Mouse (Mus musculus) limb, embryonic 14.5 days (tissue): Measurements from ENCODE around the gene Aox2. TPM values are rescaled to one million over a fixed set of nuclear protein-coding genes. Genes with fewer than 3 reads are reported as not detected.

Experiments
- ATAC-seq: fragments of 200-750 bp; cut with Nextera tagmentation; 2 replicates; pipeline ENCODE4 v1.8.0; 2017; ENCODE audit warnings: low read depth, moderate number of reproducible peaks, moderate TSS enrichment; ENCODE audit not compliant: low FRiP score
- DNase-seq: peaks from one replicate; pipeline ENCODE4 v3.0.0-alpha.2; 2015; ENCODE audit warnings: low spot score
- H3K27ac ChIP-seq: fragments of 300-500 bp; sonication (generic); replicated peaks from 2 replicates; pipeline ENCODE4 v1.5.1; 2014; ENCODE audit warnings: low read depth, mild to moderate bottlenecking, low read length, moderate library complexity, mixed read lengths
- H3K27me3 ChIP-seq: fragments of 300-500 bp; sonication (generic); 2 replicates; pipeline ENCODE4 v1.6.1; 2014; ENCODE audit warnings: low read length, mixed read lengths; ENCODE audit not compliant: control insufficient read depth, insufficient read depth
- H3K36me3 ChIP-seq: fragments of 300-500 bp; sonication (generic); 2 replicates; pipeline ENCODE4 v1.6.1; 2014; ENCODE audit warnings: mild to moderate bottlenecking, low read length, moderate library complexity, mixed read lengths; ENCODE audit not compliant: control insufficient read depth, insufficient read depth
- H3K4me1 ChIP-seq: fragments of 300-500 bp; sonication (generic); 2 replicates; pipeline ENCODE4 v1.6.1; 2014; ENCODE audit warnings: antibody characterized with exemption, low read length, mixed read lengths; ENCODE audit not compliant: control insufficient read depth, insufficient read depth
- H3K4me2 ChIP-seq: fragments of 300-500 bp; sonication (generic); replicated peaks from 2 replicates; pipeline ENCODE4 v1.6.1; 2014; ENCODE audit warnings: low read depth, mild to moderate bottlenecking, low read length, moderate library complexity; ENCODE audit not compliant: severe bottlenecking
- H3K4me3 ChIP-seq: fragments of 300-500 bp; sonication (generic); replicated peaks from 2 replicates; pipeline ENCODE4 v1.5.1; 2014; ENCODE audit warnings: low read length
- H3K9ac ChIP-seq: fragments of 300-500 bp; sonication (generic); 2 replicates; pipeline ENCODE4 v1.6.1; 2014; ENCODE audit warnings: mild to moderate bottlenecking, low read depth, low read length, moderate library complexity; ENCODE audit not compliant: severe bottlenecking
- H3K9me3 ChIP-seq: fragments of 300-500 bp; sonication (generic); 2 replicates; pipeline ENCODE4 v1.6.1; 2016; ENCODE audit warnings: low read length; ENCODE audit not compliant: control insufficient read depth
- POLR2A ChIP-seq: fragments of 200-500 bp; IDR thresholded peaks from 2 replicates; pipeline ENCODE4 v1.8.0; 2012; ENCODE audit warnings: inconsistent platforms, mild to moderate bottlenecking, moderate library complexity, borderline replicate concordance; ENCODE audit not compliant: insufficient read depth, insufficient read length; ENCODE audit errors: extremely low read depth
- WGBS: fragments of 180-500 bp; shearing (Covaris S2); extraction: QIAGEN DNeasy Blood & Tissue Kit; methylation state at CpG from one replicate; pipeline ENCODE4 v1.1.7; 2014; 5-methylcytosine and 5-hydroxymethylcytosine counted together
- polyA plus RNA-seq, 2 experiments: library from polyadenylated mRNA; depleted of rRNA in 1 of 2; stranded (reverse) in 1 of 2; unstranded in 1 of 2; fragments of >200 nt; fragmentation: Nextera tagmentation in 1 of 2; extraction: Ambion mirVana in 1 of 2; gene quantifications; 2 replicates each; pipeline versions ENCODE4 v1.2.1 to v1.2.3; 2012 to 2014

Aox2 gene
- polyA plus RNA-seq, 2 experiments = 0.06 to 0.10 TPM

DNA sequence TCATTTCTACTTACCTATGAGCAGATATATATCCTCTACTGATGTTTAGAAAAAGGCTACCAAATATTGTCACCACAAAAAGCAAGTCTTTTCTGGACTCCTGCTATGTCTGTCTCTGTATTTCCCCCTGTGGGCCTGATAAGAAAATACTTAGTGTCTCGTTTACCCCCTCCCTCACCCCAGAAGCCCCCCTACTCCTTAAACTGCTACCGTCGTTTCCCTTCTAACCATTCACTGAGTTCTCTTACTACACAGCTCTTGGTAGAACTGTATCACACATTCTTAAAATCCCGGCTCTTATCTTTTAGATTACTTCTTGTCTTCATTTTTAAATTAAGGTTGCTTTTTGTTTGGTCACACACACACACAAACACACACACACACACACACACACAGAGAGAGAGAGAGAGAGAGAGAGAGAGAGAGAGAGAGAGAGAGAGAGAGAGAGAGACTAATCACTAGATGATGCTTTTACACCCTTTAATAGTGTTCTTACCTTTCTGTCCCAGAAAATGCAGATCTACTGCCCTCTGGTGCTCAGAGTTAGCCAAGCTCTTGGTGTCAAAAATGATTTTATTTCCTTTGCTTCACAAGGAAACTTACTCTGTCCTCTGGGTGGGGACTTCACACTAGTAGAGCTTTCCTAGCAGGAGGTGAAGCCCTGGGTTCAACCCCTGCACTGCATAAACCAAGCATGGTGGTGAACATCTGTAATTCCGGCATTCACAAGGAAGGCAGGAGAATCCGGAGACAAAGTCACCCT lies 7.1 kb upstream of the Aox2 start:
- Histone ChIP-seq H3K9me3 (no peaks in the 10 kb centered on the region), H3K4me2 (no peak overlapping the region), H3K36me3 (no peaks in the 10 kb centered on the region), H3K9ac (no peak overlapping the region), H3K27me3 (no peaks in the 10 kb centered on the region), H3K27ac (no peak overlapping the region), H3K4me1 (no peaks in the 10 kb centered on the region; the same call in 1 of the 2 replicates), H3K4me3 (no peak overlapping the region)
- ATAC-seq = 0 out of 2 replicates have a peak, but pooled peaks have one; percentile 34
- DNase-seq = peak; percentile 80
- no peak for TF ChIP-seq POLR2A
- WGBS = 57% methylated on average over 6 of the region's 6 CpGs

DNA sequence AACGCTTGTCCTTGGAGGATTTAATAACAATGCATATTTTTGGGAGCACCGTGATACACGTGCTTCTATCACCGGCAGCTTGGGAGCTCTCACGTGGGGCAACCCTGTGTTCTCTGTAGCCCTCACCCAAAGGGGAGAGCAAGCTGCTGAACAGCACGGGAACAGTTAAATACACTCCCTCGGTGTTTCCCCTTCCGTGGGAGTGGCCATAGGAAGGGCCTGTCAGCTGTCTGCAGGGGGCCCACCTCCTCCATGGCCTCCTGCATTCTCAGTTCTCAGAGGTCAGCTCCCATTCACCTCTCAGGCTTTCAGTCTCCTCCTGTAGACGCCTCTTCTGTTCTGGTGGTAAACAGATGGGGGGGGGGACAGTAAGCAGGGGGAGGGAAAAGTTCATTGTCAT lies 2.2 kb upstream of the Aox2 start:
- no peaks in the 10 kb centered on the region for H3K27me3 ChIP-seq
- 0 out of 2 replicates have a peak, but pooled peaks have one; percentile 28 for ATAC-seq

DNA sequence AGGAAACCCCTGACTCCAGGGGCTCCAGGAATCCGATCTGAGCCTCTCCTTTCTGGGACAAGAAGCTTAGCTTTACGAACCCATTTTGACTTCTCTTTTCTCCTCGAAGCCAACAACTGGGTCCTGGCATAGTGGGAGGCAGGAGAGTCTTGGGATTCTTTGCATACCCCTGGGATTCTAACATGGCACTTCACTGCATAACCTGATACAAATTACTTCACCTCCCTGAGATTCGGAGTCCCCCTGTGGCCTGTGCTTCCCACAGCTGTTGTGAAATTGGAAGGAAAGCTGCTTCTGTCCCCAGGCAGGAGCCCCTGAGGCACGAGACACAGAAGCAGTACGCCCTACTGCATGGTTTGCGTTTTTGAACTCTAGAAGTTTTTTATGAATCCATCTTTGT lies 387 bp downstream of the Aox2 start:
- H3K36me3 ChIP-seq = no peaks in the 10 kb centered on the region
- H3K9me3 ChIP-seq = no peaks in the 10 kb centered on the region
- 50% methylated on average over 7 of the region's 7 CpGs for WGBS
- no peak for DNase-seq
- no peak overlapping the region for H3K9ac ChIP-seq
- H3K4me1 ChIP-seq = peaks cover 15% of the 10 kb centered on the region
- H3K4me2 ChIP-seq = no peak overlapping the region
- no peak for TF ChIP-seq POLR2A
- ATAC-seq = peak; percentile 64; the same call in 1 of the 2 replicates
- H3K27me3 ChIP-seq = no peaks in the 10 kb centered on the region
- no peak overlapping the region for H3K4me3 ChIP-seq
- H3K27ac ChIP-seq = peak overlapping the region; percentile 48; the same call in 1 of the 2 replicates

More for the DNA sequence above, 2.2 kb upstream of the Aox2 start:
- Histone ChIP-seq H3K36me3 (no peaks in the 10 kb centered on the region), H3K9ac (no peak overlapping the region), H3K27ac (no peak overlapping the region), H3K9me3 (no peaks in the 10 kb centered on the region), H3K4me1 (peaks cover 15% of the 10 kb centered on the region), H3K4me2 (no peak overlapping the region), H3K4me3 (no peak overlapping the region)
- 30% methylated on average over 9 of the region's 9 CpGs for WGBS
- TF ChIP-seq POLR2A = no peak
- no peak for DNase-seq

DNA sequence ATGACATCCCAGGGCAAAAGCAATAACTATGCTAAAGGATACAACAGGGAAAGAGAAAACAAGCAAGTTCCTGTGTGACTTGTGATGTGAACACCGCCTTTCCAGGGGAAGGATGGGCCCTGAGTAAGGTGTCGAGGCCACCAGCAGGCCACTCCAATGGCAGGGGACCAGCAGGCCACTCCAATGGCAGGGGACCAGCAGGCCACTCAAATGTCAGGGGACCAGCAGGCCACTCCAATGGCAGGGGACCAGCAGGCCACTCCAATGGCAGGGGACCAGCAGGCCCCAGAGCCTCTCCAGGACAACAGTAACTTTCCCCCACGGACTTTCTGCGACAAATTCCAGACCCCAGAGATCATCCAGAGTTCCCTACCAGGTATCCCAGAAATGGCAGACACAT lies 2.3 kb downstream of the Aox2 start:
- WGBS = 81% methylated on average over 4 of the region's 4 CpGs
- Histone ChIP-seq H3K4me1 (peaks cover 15% of the 10 kb centered on the region), H3K36me3 (no peaks in the 10 kb centered on the region), H3K9ac (no peak overlapping the region), H3K27me3 (no peaks in the 10 kb centered on the region), H3K4me2 (no peak overlapping the region), H3K4me3 (no peak overlapping the region), H3K9me3 (no peaks in the 10 kb centered on the region), H3K27ac (no peak overlapping the region)
- DNase-seq (no peak), ATAC-seq (no peak)
- TF ChIP-seq POLR2A = no peak

DNA sequence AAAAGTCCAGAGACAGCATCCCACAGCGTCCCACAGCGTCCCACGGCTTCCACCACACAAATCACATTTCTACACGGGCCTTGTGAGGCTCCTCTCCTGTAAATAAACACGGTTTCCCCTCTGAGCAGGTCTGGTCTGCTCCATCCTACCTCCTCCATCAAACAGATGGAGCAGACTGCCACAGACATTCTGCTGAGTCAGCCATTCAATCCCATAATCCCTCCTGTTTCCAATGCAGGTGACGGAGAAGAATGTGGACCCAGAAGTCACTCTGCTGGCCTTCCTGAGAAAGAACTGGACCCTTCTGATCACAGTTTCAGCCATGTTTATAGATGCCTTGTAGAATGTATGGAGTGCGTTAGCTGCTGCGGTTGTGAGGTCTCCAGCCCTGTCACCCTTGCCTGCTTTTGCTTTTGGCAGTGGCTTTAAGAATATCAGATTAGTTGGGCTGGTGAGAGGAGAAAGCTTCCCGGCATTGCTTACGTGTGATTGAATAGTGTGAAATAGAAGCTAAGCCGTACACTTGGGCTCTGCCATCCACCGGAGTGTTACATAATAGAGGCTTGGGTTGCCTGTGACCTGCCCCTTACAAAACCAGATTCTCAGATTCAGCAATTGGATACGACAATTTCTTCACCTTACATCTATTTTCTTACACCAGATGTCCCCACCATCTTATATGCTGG lies 3.0 kb downstream of the Aox2 start:
- 72% methylated on average over 13 of the region's 13 CpGs for WGBS
- Histone ChIP-seq H3K4me1 (peaks cover 15% of the 10 kb centered on the region), H3K27me3 (no peaks in the 10 kb centered on the region), H3K9me3 (no peaks in the 10 kb centered on the region), H3K4me2 (no peak overlapping the region), H3K36me3 (no peaks in the 10 kb centered on the region), H3K27ac (no peak overlapping the region), H3K9ac (no peak overlapping the region), H3K4me3 (no peak overlapping the region)
- no peak for TF ChIP-seq POLR2A
- DNase-seq = no peak
- no peak for ATAC-seq
